Mouse (Mus musculus) intestine, postnatal 0 days (tissue): ENCODE measurements around the gene Foxd4. TPM values are rescaled to one million over a fixed set of nuclear protein-coding genes. Genes with fewer than 3 reads are reported as not detected.

Source experiments
- ATAC-seq: fragments of 200-750 bp; cut with Nextera tagmentation; 2 replicates; pipeline ENCODE4 v1.8.0; 2017; ENCODE audit warnings: mild to moderate bottlenecking, moderate TSS enrichment, moderate library complexity
- H3K27ac ChIP-seq: fragments of 300-500 bp; sonication (generic); 2 replicates; pipeline ENCODE4 v1.5.1; 2014; ENCODE audit warnings: mild to moderate bottlenecking, low read depth, low read length, moderate library complexity
- H3K27me3 ChIP-seq: fragments of 300-500 bp; sonication (generic); replicated peaks from 2 replicates; pipeline ENCODE4 v1.6.1; 2014; ENCODE audit warnings: low read length, mixed read lengths; ENCODE audit not compliant: control insufficient read depth, insufficient read depth
- H3K36me3 ChIP-seq: fragments of 300-500 bp; sonication (generic); 2 replicates; pipeline ENCODE4 v1.6.1; 2014; ENCODE audit warnings: mild to moderate bottlenecking, moderate library complexity; ENCODE audit not compliant: control insufficient read depth, insufficient read depth
- H3K4me1 ChIP-seq: fragments of 300-500 bp; sonication (generic); replicated peaks from 2 replicates; pipeline ENCODE4 v1.6.1; 2014; ENCODE audit warnings: antibody characterized with exemption, low read length, mixed read lengths; ENCODE audit not compliant: control insufficient read depth, insufficient read depth
- H3K4me2 ChIP-seq: fragments of 300-500 bp; sonication (generic); replicated peaks from 2 replicates; pipeline ENCODE4 v1.6.1; 2014; ENCODE audit warnings: low read depth, mild to moderate bottlenecking, moderate library complexity
- H3K4me3 ChIP-seq: fragments of 300-500 bp; sonication (generic); 2 replicates; pipeline ENCODE4 v1.5.1; 2014; ENCODE audit warnings: low read depth, low read length
- H3K9ac ChIP-seq: fragments of 300-500 bp; sonication (generic); 2 replicates; pipeline ENCODE4 v1.6.1; 2014; ENCODE audit warnings: mild to moderate bottlenecking, low read depth, low read length
- H3K9me3 ChIP-seq: fragments of 300-500 bp; sonication (generic); 2 replicates; pipeline ENCODE4 v1.6.1; 2016; ENCODE audit warnings: mixed run types; ENCODE audit not compliant: control insufficient read depth
- CTCF ChIP-seq: sonication (generic); IDR thresholded peaks from 2 replicates; pipeline ENCODE4 v1.5.1; 2016; ENCODE audit warnings: low read depth, mild to moderate bottlenecking, control low read depth, antibody characterized with exemption, moderate library complexity
- WGBS: fragments of 180-500 bp; shearing (Covaris S2); extraction: QIAGEN DNeasy Blood & Tissue Kit; methylation state at CpG from one replicate; pipeline ENCODE4 v1.1.7; 2014; 5-methylcytosine and 5-hydroxymethylcytosine counted together
- polyA plus RNA-seq: library from polyadenylated mRNA; unstranded; fragments of >200 nt; fragmentation: Nextera tagmentation; extraction: Ambion mirVana; gene quantifications from 2 replicates; pipeline ENCODE4 v1.2.1, GENCODE M21; 2015

Gene Foxd4
- polyA plus RNA-seq, 1 experiment from 2014 or later = not detected

GRCm38 (mm10) chr19:24907655-24908054 is 6.7 kb upstream of the Foxd4 start:
- no peak for ATAC-seq
- no peaks in the 10 kb centered on the region for H3K36me3 ChIP-seq
- H3K9ac ChIP-seq = no peak overlapping the region
- peaks cover 8% of the 10 kb centered on the region for H3K27me3 ChIP-seq
- H3K4me3 ChIP-seq = no peak overlapping the region
- WGBS = 91% methylated on average over 4 of the region's 6 CpGs
- TF ChIP-seq CTCF = no peak
- no peak overlapping the region for H3K27ac ChIP-seq
- no peaks in the 10 kb centered on the region for H3K4me1 ChIP-seq
- no peak overlapping the region for H3K4me2 ChIP-seq
- no peaks in the 10 kb centered on the region for H3K9me3 ChIP-seq

GRCm38 (mm10) chr19:24902821-24903220 is 1.8 kb upstream of the Foxd4 start:
- no peaks in the 10 kb centered on the region for H3K4me1 ChIP-seq
- 51% methylated on average over 2 of the region's 2 CpGs for WGBS
- no peaks in the 10 kb centered on the region for H3K36me3 ChIP-seq
- no peak for TF ChIP-seq CTCF
- H3K27ac ChIP-seq = no peak overlapping the region
- no peaks in the 10 kb centered on the region for H3K9me3 ChIP-seq
- H3K9ac ChIP-seq = no peak overlapping the region
- peaks cover 52% of the 10 kb centered on the region for H3K27me3 ChIP-seq
- no peak overlapping the region for H3K4me3 ChIP-seq
- no peak overlapping the region for H3K4me2 ChIP-seq
- no peak for ATAC-seq

GRCm38 (mm10) chr19:24902256-24902655 is 1.3 kb upstream of the Foxd4 start:
- no peak overlapping the region for H3K27ac ChIP-seq
- ATAC-seq = no peak
- no peak overlapping the region for H3K4me3 ChIP-seq
- no peak for TF ChIP-seq CTCF
- no peaks in the 10 kb centered on the region for H3K4me1 ChIP-seq
- H3K4me2 ChIP-seq = no peak overlapping the region
- H3K36me3 ChIP-seq = no peaks in the 10 kb centered on the region
- H3K27me3 ChIP-seq = peaks cover 58% of the 10 kb centered on the region
- 4% methylated on average over 2 of the region's 2 CpGs for WGBS
- H3K9me3 ChIP-seq = no peaks in the 10 kb centered on the region
- H3K9ac ChIP-seq = no peak overlapping the region

- no peak overlapping the region for H3K4me3 ChIP-seq
- WGBS = 8% methylated on average over 3 of the region's 3 CpGs
- no peak for ATAC-seq
- no peak for TF ChIP-seq CTCF
- peaks cover 64% of the 10 kb centered on the region for H3K27me3 ChIP-seq
- no peaks in the 10 kb centered on the region for H3K36me3 ChIP-seq
- H3K4me2 ChIP-seq = no peak overlapping the region
- no peak overlapping the region for H3K27ac ChIP-seq
- no peak overlapping the region for H3K9ac ChIP-seq
- H3K4me1 ChIP-seq = no peaks in the 10 kb centered on the region
- H3K9me3 ChIP-seq = no peaks in the 10 kb centered on the region
Observed at GRCm38 (mm10) chr19:24901666-24902065, 669 bp upstream of the Foxd4 start.

- ATAC-seq = no peak
- H3K4me1 ChIP-seq = no peaks in the 10 kb centered on the region
- no peak for TF ChIP-seq CTCF
- under 1% methylated on average over 84 of the region's 84 CpGs for WGBS
- H3K27ac ChIP-seq = no peak overlapping the region
- H3K9me3 ChIP-seq = no peaks in the 10 kb centered on the region
- H3K36me3 ChIP-seq = no peaks in the 10 kb centered on the region
- H3K4me3 ChIP-seq = peak overlapping the region; percentile 37
- peaks cover 78% of the 10 kb centered on the region for H3K27me3 ChIP-seq
- 0 out of 2 replicates have a peak overlapping the region, but pooled peaks have one; percentile 3 for H3K9ac ChIP-seq
- peak overlapping the region; percentile 54 for H3K4me2 ChIP-seq
Observed at GRCm38 (mm10) chr19:24899578-24900544, 1.1 kb downstream of the Foxd4 start.

- ATAC-seq = no peak
- Histone ChIP-seq H3K9me3 (no peaks in the 10 kb centered on the region), H3K4me2 (no peak overlapping the region), H3K27ac (no peak overlapping the region), H3K36me3 (no peaks in the 10 kb centered on the region), H3K4me1 (no peaks in the 10 kb centered on the region), H3K9ac (no peak overlapping the region), H3K27me3 (peaks cover 78% of the 10 kb centered on the region), H3K4me3 (peak overlapping the region; percentile 37)
- TF ChIP-seq CTCF = no peak
- 4% methylated on average over 34 of the region's 34 CpGs for WGBS
Observed at GRCm38 (mm10) chr19:24898737-24899577, 2.0 kb downstream of the Foxd4 start.
